Mouse (Mus musculus): ENCODE results near the gene Hcar1. TPM values are rescaled to one million over a fixed set of nuclear protein-coding genes. Genes with fewer than 3 reads are reported as not detected.

The Hcar1 gene
- polyA plus RNA-seq, 1 experiment: 3.3 TPM

- WGBS: 87% methylated on average over 4 of the region's 4 CpGs
- no peak for DNase-seq (ENCODE audit: low read depth, low spot score)
These were observed 13.4 kb downstream of the Hcar1 start for GRCm38 (mm10) chr5:123866457-123866856.

GRCm38 (mm10) chr5:123865365-123865764 is 14.5 kb downstream of the Hcar1 start, which contains the start of gene Hcar2:
Gene Hcar2, minus strand, starts transcription at chr5:123865499.
- no peak for DNase-seq (ENCODE audit: low read depth, low spot score)
- WGBS: 43% methylated on average over 12 of the region's 12 CpGs

DNA sequence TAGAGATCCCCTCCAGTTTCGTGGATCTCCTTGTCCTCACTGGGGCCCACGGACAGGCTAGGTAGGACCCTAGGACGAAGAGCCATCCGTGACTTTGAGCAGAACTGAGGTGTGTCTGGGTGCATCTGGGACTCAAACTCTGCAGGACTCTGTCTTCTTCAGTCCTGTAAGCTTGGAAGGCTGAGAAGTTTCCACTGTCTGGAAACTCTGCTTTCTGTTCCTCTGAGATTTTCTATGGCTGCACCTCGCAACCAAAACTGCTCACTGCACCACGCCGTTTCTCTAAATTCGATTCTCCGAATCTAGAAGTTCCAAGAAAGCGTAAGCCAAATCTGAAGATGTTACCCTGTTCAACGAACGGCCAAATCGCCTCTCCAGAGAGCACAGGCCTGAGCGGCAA is 15.9 kb downstream of the Hcar1 start:
- WGBS: 93% methylated on average over 14 of the region's 14 CpGs
- no peak for DNase-seq (ENCODE audit: low read depth, low spot score)

DNA sequence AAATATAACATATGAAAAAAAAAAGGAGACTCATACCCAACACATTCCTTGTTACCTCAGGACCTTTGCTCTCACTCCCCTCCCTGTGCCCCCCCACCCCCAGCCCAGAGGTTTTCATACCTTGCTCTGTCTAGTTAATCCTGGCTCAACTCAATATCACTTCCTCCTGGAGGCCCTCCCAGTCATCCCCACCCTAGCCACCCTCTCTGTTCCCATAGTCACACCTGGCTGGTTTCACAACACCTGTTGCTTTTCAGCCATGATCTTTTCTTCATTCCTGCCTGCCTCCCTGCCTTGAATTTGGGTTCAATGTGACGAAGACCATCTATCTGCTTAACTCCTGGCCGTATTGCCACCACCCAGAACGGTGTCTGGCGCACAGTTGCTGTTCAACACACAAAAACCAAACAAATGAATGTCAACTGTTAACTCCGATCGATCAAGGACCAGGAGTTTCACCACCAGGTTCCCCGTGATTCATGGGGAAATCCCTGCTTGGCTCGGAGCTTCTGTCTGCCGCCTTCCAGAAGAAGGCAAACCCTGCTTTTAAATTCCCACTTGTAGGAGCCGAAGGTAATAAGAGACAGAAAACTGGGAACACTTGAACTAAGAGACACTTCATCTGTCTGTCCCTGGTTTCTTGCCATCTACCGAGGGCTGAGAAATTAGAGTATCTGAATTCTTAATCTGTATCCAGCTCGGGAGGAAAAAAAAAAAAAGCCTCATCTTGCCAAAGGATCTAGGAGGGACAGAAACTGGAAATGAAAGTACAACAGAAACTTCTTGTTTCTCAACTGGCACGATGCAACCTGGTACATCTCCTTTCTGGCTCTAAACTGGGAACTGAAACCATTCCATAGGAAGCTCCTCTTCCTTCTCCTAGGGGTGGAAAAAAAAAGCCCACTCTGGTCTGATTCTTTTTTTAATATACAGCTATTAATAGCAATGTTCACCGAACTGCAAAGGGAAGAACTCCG is 17.2 kb downstream of the Hcar1 start:
- WGBS: 14% methylated on average over 15 of the region's 15 CpGs
- DNase-seq (ENCODE audit: low read depth, low spot score): no peak

DNA sequence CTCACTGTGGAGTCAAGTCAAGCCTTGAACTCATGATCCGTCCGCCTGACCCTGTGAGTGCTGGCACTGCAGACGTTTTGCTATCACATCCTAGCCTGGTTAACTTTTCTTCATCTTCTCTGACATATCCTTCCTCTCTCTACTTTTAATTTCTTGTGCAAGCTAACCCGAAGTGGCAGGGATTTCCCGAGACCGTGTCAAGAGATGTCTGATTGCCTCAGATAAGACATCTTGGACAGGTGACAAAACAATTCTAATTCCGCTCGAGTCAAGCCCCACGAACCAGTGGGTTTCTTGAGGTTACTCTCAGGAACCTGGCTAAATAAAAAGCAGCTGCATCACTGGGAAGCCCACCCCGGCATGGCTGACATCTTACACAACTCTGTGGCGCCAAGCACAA is 21.0 kb downstream of the Hcar1 start:
- 68% methylated on average over 11 of the region's 11 CpGs for WGBS
- DNase-seq (ENCODE audit: low read depth, low spot score): no peak

- 24% methylated on average over 9 of the region's 9 CpGs for WGBS
These were observed 25.3 kb downstream of the Hcar1 start for GRCm38 (mm10) chr5:123854511-123854910.

DNA sequence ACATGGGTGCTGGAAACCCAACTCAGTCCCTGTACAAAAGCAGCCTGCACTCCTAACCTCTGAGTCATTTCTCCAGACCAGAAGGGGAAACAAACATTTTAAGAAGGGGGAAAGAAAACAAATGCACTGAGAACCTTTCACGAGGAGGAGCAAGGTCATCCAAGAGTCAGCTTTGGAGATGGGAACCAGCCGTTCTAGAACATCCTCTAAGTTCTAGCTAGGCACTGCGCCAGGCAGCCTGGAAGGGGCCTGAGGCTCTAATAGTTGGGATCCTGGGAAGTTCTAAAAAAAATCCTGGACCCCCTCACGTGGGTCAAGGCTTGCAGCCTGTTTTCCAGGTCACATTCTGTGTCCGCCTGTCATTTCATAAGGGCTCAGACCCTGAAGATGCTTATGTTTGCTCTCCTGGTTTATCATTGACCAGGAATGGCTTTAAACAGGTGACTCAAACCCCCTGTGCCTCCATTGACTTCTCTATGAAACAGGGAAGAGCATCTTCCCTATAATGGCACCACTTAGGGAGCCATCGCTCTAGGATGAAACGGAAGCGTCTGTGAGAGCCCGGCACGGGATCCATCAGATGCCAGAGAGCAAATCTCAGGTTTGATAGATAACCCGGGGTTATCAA is 25.8 kb downstream of the Hcar1 start:
- WGBS: 32% methylated on average over 11 of the region's 11 CpGs
- DNase-seq (ENCODE audit: low read depth, low spot score): no peak

More at GRCm38 (mm10) chr5:123854511-123854910, 25.3 kb downstream of the Hcar1 start:
- DNase-seq (ENCODE audit: low read depth, low spot score): peak; percentile 68

GRCm38 (mm10) chr5:123851398-123851797 is 28.4 kb downstream of the Hcar1 start:
- 71% methylated on average over 2 of the region's 2 CpGs for WGBS
- no peak for DNase-seq (ENCODE audit: low read depth, low spot score)

- WGBS: 76% methylated on average over 14 of the region's 14 CpGs
- DNase-seq (ENCODE audit: low read depth, low spot score): no peak
These were observed 35.5 kb downstream of the Hcar1 start for GRCm38 (mm10) chr5:123844316-123844715.

- no peak for DNase-seq (ENCODE audit: low read depth, low spot score)
- WGBS: 64% methylated on average over 4 of the region's 4 CpGs
These were observed 36.0 kb downstream of the Hcar1 start for GRCm38 (mm10) chr5:123843816-123844215.

DNA sequence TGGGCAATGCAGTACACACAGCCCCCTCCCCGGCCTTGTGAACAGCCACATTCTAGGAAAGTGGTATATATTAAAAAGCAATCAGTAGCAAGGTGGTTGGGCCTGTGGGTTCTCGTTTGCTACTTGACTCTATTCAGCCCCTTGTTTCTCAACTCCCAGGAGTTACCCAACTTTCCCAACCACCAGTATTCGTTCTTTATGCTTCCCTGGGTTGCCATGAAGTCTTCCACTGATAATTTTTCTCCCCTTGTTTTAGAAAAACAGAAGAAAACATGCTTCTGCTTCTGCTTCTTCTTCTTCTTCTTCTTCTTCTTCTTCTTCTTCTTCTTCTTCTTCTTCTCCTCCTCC is 36.9 kb downstream of the Hcar1 start:
- no peak for DNase-seq (ENCODE audit: low read depth, low spot score)
- 81% methylated on average over 3 of the region's 3 CpGs for WGBS

- WGBS: 37% methylated on average over 11 of the region's 11 CpGs
- DNase-seq (ENCODE audit: low read depth, low spot score): no peak
These were observed 37.4 kb downstream of the Hcar1 start for GRCm38 (mm10) chr5:123842221-123842934.

DNA sequence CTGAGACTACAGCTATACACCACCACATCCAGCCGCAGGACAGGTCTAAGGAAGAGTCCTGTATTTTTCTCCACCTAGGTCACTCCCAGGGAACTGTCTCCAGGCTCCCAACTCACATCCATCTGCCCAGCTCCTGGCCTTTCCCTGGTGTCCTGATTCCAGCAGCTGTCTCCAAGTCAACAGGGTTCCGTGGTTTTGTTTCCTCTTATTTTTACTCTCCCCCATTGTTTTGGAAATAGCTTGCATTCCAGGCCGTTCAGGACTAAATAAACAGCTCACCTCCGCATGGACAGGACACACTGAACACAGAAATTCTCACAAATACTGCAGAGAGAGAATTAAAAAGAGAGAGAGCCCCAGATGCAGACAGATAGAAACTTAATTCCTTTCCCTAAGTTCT is 42.4 kb downstream of the Hcar1 start:
- 51% methylated on average over 4 of the region's 4 CpGs for WGBS
- DNase-seq (ENCODE audit: low read depth, low spot score): no peak

DNA sequence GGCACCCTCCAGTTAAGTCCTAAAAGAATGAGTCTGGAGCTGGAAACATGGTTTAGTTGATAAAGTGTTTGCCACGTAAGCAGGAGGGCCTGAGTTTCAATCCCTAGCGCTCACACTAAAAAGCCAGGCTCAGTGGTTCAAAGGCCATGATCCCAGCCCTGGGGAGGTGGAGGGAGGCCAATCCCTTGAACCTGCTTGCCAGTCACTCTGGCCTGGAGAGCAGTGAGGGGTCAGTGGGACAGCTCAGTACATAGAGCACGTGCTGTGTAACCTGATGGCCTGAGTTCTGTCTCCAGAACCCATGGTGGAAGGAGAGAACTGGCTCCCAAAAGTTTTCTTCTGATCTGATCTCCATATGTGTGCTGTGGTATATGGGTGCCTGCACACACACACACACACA is 45.0 kb downstream of the Hcar1 start:
- no peak for DNase-seq (ENCODE audit: low read depth, low spot score)
- 79% methylated on average over 3 of the region's 3 CpGs for WGBS

DNA sequence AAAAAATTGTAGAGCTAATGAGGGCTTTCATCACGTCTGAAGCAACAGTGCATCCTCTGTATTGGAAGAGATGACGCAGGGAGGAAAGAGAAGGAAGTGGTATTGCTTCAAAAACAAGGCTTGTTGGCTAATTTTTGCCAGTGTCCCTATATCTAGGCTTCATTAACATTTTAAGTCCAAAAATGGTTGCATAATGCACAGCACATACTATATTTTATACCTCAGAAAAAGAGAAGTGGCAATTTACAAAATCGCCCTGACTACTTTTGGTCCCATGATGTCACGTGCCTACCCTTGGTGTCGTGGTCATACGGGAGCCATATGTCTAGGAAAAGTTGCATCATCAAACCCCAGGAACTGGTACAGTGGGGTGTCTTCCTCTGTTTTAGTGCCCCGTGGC is 47.5 kb downstream of the Hcar1 start:
- DNase-seq (ENCODE audit: low read depth, low spot score): no peak
- WGBS: 79% methylated on average over 7 of the region's 7 CpGs

DNA sequence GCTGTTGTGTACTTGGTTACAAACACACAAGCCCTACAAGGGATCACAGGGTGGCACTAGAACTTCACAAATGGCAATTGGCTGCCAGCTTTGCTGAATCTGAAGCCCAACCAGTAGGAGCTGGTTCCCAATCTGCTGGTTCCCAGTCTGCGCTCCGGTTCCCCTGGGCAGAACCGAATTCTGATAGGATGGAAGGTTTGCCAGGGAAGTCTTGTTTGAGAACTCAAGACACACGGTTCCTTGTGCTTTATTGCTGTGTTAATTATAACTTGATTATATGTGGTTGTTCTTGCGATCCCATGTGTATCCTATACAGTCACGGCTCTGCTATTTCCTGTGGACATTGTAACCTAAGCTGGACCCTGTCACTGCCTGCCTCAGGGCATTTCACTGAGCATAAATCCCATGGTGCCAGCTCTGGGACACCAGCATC is 52.1 kb downstream of the Hcar1 start:
- DNase-seq (ENCODE audit: low read depth, low spot score): no peak
- 22% methylated on average over 6 of the region's 6 CpGs for WGBS

Measured in large intestine, adult 2 months (tissue).